Mouse (Mus musculus): ENCODE measurements around the gene Syne1.
A peak's percentile ranks its signal among the peaks of the same experiment; 100 is the strongest.

GRCm38 (mm10) chr10:5059983-5060382 is 491.3 kb downstream of the Syne1 start:
- TF ChIP-seq CTCF (IDR thresholded peaks at IDR 0.05 in 2 of 3, conservative IDR thresholded peaks at IDR 0.05 in 1 of 3; ENCODE audit: control insufficient read depth in 1 of 3, insufficient read depth in 1 of 3, low read depth in 2 of 3, low read length in 3 of 3, poor library complexity in 1 of 3, severe bottlenecking in 1 of 3) (no peak), TCF12 (IDR thresholded peaks at IDR 0.05; ENCODE audit: low read depth, low read length) (no peak), EP300 (IDR thresholded peaks at IDR 0.05; ENCODE audit: low read depth in 1 of 2, low read length in 2 of 2) (peak; percentile 32 to 53; a peak in 3 of 4 replicates), ZC3H11A (IDR thresholded peaks at IDR 0.05; ENCODE audit: low read depth, low read length) (no peak), ETS1 (IDR thresholded peaks at IDR 0.05; ENCODE audit: low read depth, low read length) (0 out of 2 replicates have a peak, but pooled peaks have one; percentile 25), MAX (IDR thresholded peaks at IDR 0.05; ENCODE audit: low read length) (no peak), E2F4 (IDR thresholded peaks at IDR 0.05; ENCODE audit: borderline replicate concordance, low read depth, low read length) (no peak), USF1 (IDR thresholded peaks at IDR 0.05; ENCODE audit: low read depth, low read length) (no peak), HCFC1 (IDR thresholded peaks at IDR 0.05; ENCODE audit: low read depth, low read length) (no peak), MAFK (IDR thresholded peaks at IDR 0.05; ENCODE audit: borderline replicate concordance, low read depth, low read length) (no peak), SIN3A (IDR thresholded peaks at IDR 0.05; ENCODE audit: low read length) (peak; percentile 32; the same call in 1 of the 2 replicates)

All from MEL (cell line).